Mouse (Mus musculus) heart, postnatal 10 days (tissue): Measurements from ENCODE around the gene Slfn14. TPM values are rescaled to one million over a fixed set of nuclear protein-coding genes. Genes with fewer than 3 reads are reported as not detected.

Source experiments
- total RNA-seq, 2 experiments: library from RNA; stranded (reverse); gene quantifications; 2 replicates each; pipeline ENCODE4 v1.2.3; 2021

Slfn14 gene
- total RNA-seq, 2 experiments from 2014 or later, result 0.10 to 0.15 TPM

Other genes starting within 250 kb of the Slfn14 start
- gene Slfn2, start 221.6 kb downstream of the Slfn14 start, total RNA-seq, result 1 to 10 TPM; 2.5 to 3.0 TPM
- gene Slfn1, start 169.9 kb downstream of the Slfn14 start, total RNA-seq, result under 1 TPM; 0.22 to 0.31 TPM
- gene Slfn4, start 111.5 kb downstream of the Slfn14 start, total RNA-seq, result under 1 TPM; 0.12 to 0.14 TPM
- 1 to 10 TPM; 3.3 to 3.7 TPM for gene Slfn3, start 95.4 kb downstream of the Slfn14 start, total RNA-seq
- 10 to 100 TPM; 73.2 to 81.4 TPM for gene Ap2b1, start 12.3 kb upstream of the Slfn14 start, total RNA-seq
- 10 to 100 TPM; 12.8 to 12.9 TPM for gene Pex12, start 15.9 kb upstream of the Slfn14 start, total RNA-seq
- gene Rasl10b, start 122.4 kb upstream of the Slfn14 start, total RNA-seq, result 10 to 100 TPM; 25.7 to 25.9 TPM
- gene Gas2l2, start 142.7 kb upstream of the Slfn14 start, total RNA-seq, result not detected
- not detected for gene 1700020L24Rik, start 151.0 kb upstream of the Slfn14 start, total RNA-seq
- 1 to 10 TPM; 7.4 to 8.4 TPM for gene Mmp28, start 176.3 kb upstream of the Slfn14 start, total RNA-seq
- gene Taf15, start 186.4 kb upstream of the Slfn14 start, total RNA-seq, result 10 to 100 TPM; 39.8 to 46.3 TPM
- not detected for gene Heatr9, start 235.4 kb upstream of the Slfn14 start, total RNA-seq
- not detected for gene Ccl5, start 243.8 kb upstream of the Slfn14 start, total RNA-seq